Mouse (Mus musculus) ES-E14 (cell line): Measurements from ENCODE around the gene Gm49394. TPM values are rescaled to one million over a fixed set of nuclear protein-coding genes. Genes with fewer than 3 reads are reported as not detected.

Experiments used
- DNase-seq: peaks from one replicate; pipeline ENCODE4 v3.0.0-alpha.2; 2013; ENCODE audit warnings: low read depth, low spot score
- H3K27ac ChIP-seq: 2 replicates; pipeline ENCODE4 v1.5.1; 2012; ENCODE audit warnings: low read depth, mild to moderate bottlenecking, low read length, moderate library complexity, mixed read lengths; ENCODE audit not compliant: poor library complexity, insufficient read depth, severe bottlenecking
- H3K36me3 ChIP-seq: 2 replicates; pipeline ENCODE4 v1.6.1; 2012; ENCODE audit warnings: mild to moderate bottlenecking, low read length, moderate library complexity, mixed read lengths; ENCODE audit not compliant: control insufficient read depth, poor library complexity, insufficient read depth, severe bottlenecking
- H3K4me1 ChIP-seq, 2 experiments: fragments of 150-350 bp in 1 of 2; sonication (generic) in 1 of 2; 2 replicates each; pipeline ENCODE4 v1.6.1; 2012; ENCODE audit warnings: low read length in 2 of 2, mild to moderate bottlenecking in 1 of 2, mixed read lengths in 1 of 2; ENCODE audit not compliant: control insufficient read depth in 2 of 2, insufficient read depth in 2 of 2, poor library complexity in 1 of 2
- H3K4me3 ChIP-seq, 2 experiments: fragments of 150-350 bp in 1 of 2; sonication (generic) in 1 of 2; 2 replicates each; pipeline ENCODE4 v1.5.1; 2012; ENCODE audit warnings: low read length in 2 of 2, low read depth in 1 of 2, mild to moderate bottlenecking in 1 of 2, mixed read lengths in 1 of 2; ENCODE audit not compliant: insufficient read depth in 1 of 2, poor library complexity in 1 of 2, severe bottlenecking in 1 of 2
- H3K9ac ChIP-seq: 2 replicates; pipeline ENCODE4 v1.6.1; 2012; ENCODE audit warnings: low read depth, mild to moderate bottlenecking, low read length, mixed read lengths; ENCODE audit not compliant: poor library complexity, insufficient read depth, severe bottlenecking
- H3K9me3 ChIP-seq: fragments of 150-350 bp; sonication (generic); 2 replicates; pipeline ENCODE4 v1.6.1; 2012; ENCODE audit warnings: low read depth, mild to moderate bottlenecking, low read length; ENCODE audit not compliant: control insufficient read depth, insufficient read depth
- CHD2 ChIP-seq: IDR thresholded peaks from 2 replicates; pipeline ENCODE4 v1.6.1; 2014; ENCODE audit warnings: mild to moderate bottlenecking, low read depth, low read length, inconsistent platforms
- HCFC1 ChIP-seq: IDR thresholded peaks from 2 replicates; pipeline ENCODE4 v1.6.1; 2012; ENCODE audit warnings: low read length, inconsistent platforms, borderline replicate concordance; ENCODE audit not compliant: insufficient read depth
- MAFK ChIP-seq: IDR thresholded peaks from 2 replicates; pipeline ENCODE4 v1.6.1; 2014; ENCODE audit warnings: mild to moderate bottlenecking, low read depth, low read length, inconsistent platforms; ENCODE audit not compliant: insufficient read depth
- ZC3H11A ChIP-seq: IDR thresholded peaks from 2 replicates; pipeline ENCODE4 v1.6.1; 2012; ENCODE audit warnings: low read depth, mild to moderate bottlenecking, inconsistent platforms, low read length, borderline replicate concordance
- ZNF384 ChIP-seq: IDR thresholded peaks from 2 replicates; pipeline ENCODE4 v1.6.1; 2012; ENCODE audit warnings: low read depth, low read length, inconsistent platforms
- in situ Hi-C, 2 experiments: fragments of 600-800 bp; cut with MboI; formaldehyde crosslinking; loops; one replicate each; pipeline ENCODE4 v1.15.1; 2025; ENCODE audit warnings: low sequenced_read_pairs in 2 of 2, inconsistent platforms in 1 of 2; ENCODE audit not compliant: unreplicated experiment in 2 of 2
- total RNA-seq: library from RNA; depleted of rRNA; stranded (reverse); fragments of 300-350 nt; gene quantifications from 2 replicates; pipeline ENCODE4 v1.2.3, GENCODE M21; 2012; rRNA removed

Gene Gm49394
- 0.16 and 0.40 TPM in 2 replicates for total RNA-seq

- in situ Hi-C loops, result loop anchor here (5.0 to 10.0 kb wide), 3 partner anchors 245 to 335 kb away; no protein-coding TSS in a partner anchor
- Histone ChIP-seq H3K27ac (no peak within 1 kb of the TSS), H3K9ac (no peak within 1 kb of the TSS), H3K4me1 (no peaks in the 10 kb centered on the region), H3K36me3 (no peaks in the 10 kb centered on the region), H3K4me3 (no peak within 1 kb of the TSS), H3K9me3 (no peaks in the 10 kb centered on the region)
- no peak for DNase-seq
- TF ChIP-seq CHD2 (no peak), MAFK (no peak), ZC3H11A (no peak), HCFC1 (no peak), ZNF384 (no peak)
Observed at GRCm38 (mm10) chr7:142669751-142670625, at the start of gene Gm49394. Gene Gm49394 (minus strand): TSS chr7:142669942.

GRCm38 (mm10) chr7:142714783-142715498 is 45.2 kb upstream of the Gm49394 start:
- H3K4me3 ChIP-seq, result no peak overlapping the region
- H3K4me1 ChIP-seq, result no peaks in the 10 kb centered on the region; a peak in 1 of 4 replicates
- no peaks in the 10 kb centered on the region for H3K9me3 ChIP-seq
- peak; percentile 50 for DNase-seq
- TF ChIP-seq CHD2, result no peak
- 0 out of 2 replicates have a peak, but pooled peaks have one; percentile 5 for TF ChIP-seq ZC3H11A
- H3K27ac ChIP-seq, result no peak overlapping the region
- in situ Hi-C loops, result no loop called here
- no peaks in the 10 kb centered on the region for H3K36me3 ChIP-seq
- H3K9ac ChIP-seq, result no peak overlapping the region

DNA sequence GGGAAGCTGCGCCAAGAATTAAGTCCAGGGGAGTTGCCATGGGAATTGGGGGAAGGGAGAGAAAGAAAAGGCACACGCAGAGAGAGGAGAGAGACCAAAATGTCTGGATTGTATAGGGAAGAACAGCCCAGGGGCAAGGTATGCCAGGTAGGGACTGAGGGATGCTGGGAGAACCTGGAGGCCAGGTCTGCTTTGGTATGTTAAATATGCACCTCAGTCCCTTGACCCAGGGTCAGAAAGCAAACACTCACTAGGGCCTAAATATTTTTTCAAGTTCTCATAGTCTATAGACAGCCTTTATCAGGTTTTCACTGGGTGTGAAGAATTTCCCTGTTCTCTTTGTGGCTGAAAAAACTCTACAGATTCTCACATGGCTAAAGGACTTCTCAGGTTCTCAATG is 37.1 kb upstream of the Gm49394 start:
- Histone ChIP-seq H3K9ac (no peak overlapping the region), H3K36me3 (no peaks in the 10 kb centered on the region), H3K4me1 (no peaks in the 10 kb centered on the region), H3K27ac (no peak overlapping the region), H3K9me3 (no peaks in the 10 kb centered on the region), H3K4me3 (no peak overlapping the region)
- in situ Hi-C loops, result no loop called here
- DNase-seq, result no peak
- TF ChIP-seq HCFC1, result no peak
- TF ChIP-seq ZNF384, result no peak
- no peak for TF ChIP-seq CHD2
- TF ChIP-seq ZC3H11A, result no peak
- no peak for TF ChIP-seq MAFK

DNA sequence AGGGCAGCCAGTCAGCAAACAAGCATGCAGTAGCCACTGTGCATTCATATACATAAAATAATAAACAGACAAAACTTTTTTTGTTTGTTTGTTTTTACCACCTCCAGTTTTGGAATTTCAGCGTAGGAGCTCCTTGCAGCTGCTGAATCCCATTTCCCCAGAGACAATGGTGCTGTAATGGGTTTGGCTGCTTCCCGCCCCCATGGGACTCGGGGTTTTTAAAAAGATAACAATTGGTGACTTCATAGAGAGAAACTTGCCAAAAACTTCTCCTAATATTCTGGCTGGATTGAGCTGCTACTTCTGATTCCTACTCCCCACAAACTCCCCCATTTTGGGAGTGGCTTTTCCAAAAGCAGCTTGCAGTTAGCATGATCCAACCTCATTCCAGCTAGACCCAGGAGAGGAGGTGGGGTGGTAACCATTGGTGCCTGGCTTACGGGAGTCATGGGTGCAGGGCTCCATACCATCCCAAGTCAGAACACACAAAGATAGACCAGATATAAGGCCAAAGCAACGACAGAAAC is 29.7 kb upstream of the Gm49394 start:
- H3K36me3 ChIP-seq, result no peaks in the 10 kb centered on the region
- DNase-seq, result no peak
- no peak overlapping the region for H3K4me3 ChIP-seq
- H3K27ac ChIP-seq, result no peak overlapping the region
- in situ Hi-C loops, result no loop called here
- no peaks in the 10 kb centered on the region for H3K4me1 ChIP-seq
- TF ChIP-seq ZNF384, result no peak
- TF ChIP-seq MAFK, result no peak
- TF ChIP-seq CHD2, result no peak
- TF ChIP-seq HCFC1, result no peak
- no peak for TF ChIP-seq ZC3H11A
- no peaks in the 10 kb centered on the region for H3K9me3 ChIP-seq
- H3K9ac ChIP-seq, result no peak overlapping the region

GRCm38 (mm10) chr7:142678611-142679010 is 8.9 kb upstream of the Gm49394 start:
- Histone ChIP-seq H3K4me3 (no peak overlapping the region), H3K9me3 (no peaks in the 10 kb centered on the region), H3K4me1 (no peaks in the 10 kb centered on the region), H3K36me3 (no peaks in the 10 kb centered on the region), H3K27ac (no peak overlapping the region), H3K9ac (no peak overlapping the region)
- no peak for DNase-seq
- TF ChIP-seq ZNF384, result no peak
- no peak for TF ChIP-seq CHD2
- no peak for TF ChIP-seq HCFC1
- TF ChIP-seq ZC3H11A, result no peak
- no peak for TF ChIP-seq MAFK
- in situ Hi-C loops, result loop anchor here (5.0 to 10.0 kb wide), 3 partner anchors 254 to 361 kb away; no protein-coding TSS in a partner anchor
